Mouse (Mus musculus): Measurements from ENCODE around the gene Clcn1. TPM values are rescaled to one million over a fixed set of nuclear protein-coding genes. Genes with fewer than 3 reads are reported as not detected.

The Clcn1 gene
- polyA plus RNA-seq, 1 experiment from 2014 or later: 0.18 TPM

GRCm38 (mm10) chr6:42265391-42266330 is 20.8 kb upstream of the Clcn1 start:
- no peak for ATAC-seq

GRCm38 (mm10) chr6:42270817-42271216 is 15.7 kb upstream of the Clcn1 start:
- Histone ChIP-seq H3K27me3 (replicated peaks; ENCODE audit: control insufficient read depth, insufficient read depth, low read length) (no peaks in the 10 kb centered on the region), H3K4me3 (ENCODE audit: low read depth, low read length) (no peak overlapping the region), H3K9ac (ENCODE audit: low read depth, low read length) (no peak overlapping the region), H3K4me2 (replicated peaks; ENCODE audit: low read depth) (no peak overlapping the region), H3K36me3 (ENCODE audit: control insufficient read depth, insufficient read depth) (peaks cover 61% of the 10 kb centered on the region), H3K4me1 (replicated peaks; ENCODE audit: control insufficient read depth, insufficient read depth, low read length) (no peaks in the 10 kb centered on the region), H3K9me3 (ENCODE audit: control insufficient read depth) (no peaks in the 10 kb centered on the region), H3K27ac (ENCODE audit: low read depth, low read length) (no peak overlapping the region)
- TF ChIP-seq CTCF (IDR thresholded peaks at IDR 0.05; ENCODE audit: low read depth): no peak
- no peak for ATAC-seq

More at GRCm38 (mm10) chr6:42265391-42266330, 20.8 kb upstream of the Clcn1 start:
- Histone ChIP-seq H3K4me1 (replicated peaks; ENCODE audit: control insufficient read depth, insufficient read depth, low read length) (no peaks in the 10 kb centered on the region), H3K9ac (ENCODE audit: low read depth, low read length) (peak overlapping the region; percentile 73), H3K9me3 (ENCODE audit: control insufficient read depth) (no peaks in the 10 kb centered on the region), H3K4me2 (replicated peaks; ENCODE audit: low read depth) (peak overlapping the region; percentile 72), H3K36me3 (ENCODE audit: control insufficient read depth, insufficient read depth) (peaks cover 26% of the 10 kb centered on the region), H3K27ac (ENCODE audit: low read depth, low read length) (peak overlapping the region; percentile 92), H3K27me3 (replicated peaks; ENCODE audit: control insufficient read depth, insufficient read depth, low read length) (no peaks in the 10 kb centered on the region), H3K4me3 (ENCODE audit: low read depth, low read length) (peak overlapping the region; percentile 66)
- TF ChIP-seq CTCF (IDR thresholded peaks at IDR 0.05; ENCODE audit: low read depth): peak; percentile 34
- WGBS: under 1% methylated on average over 21 of the region's 21 CpGs

- Histone ChIP-seq H3K27ac (ENCODE audit: low read depth, low read length) (no peak overlapping the region), H3K4me1 (replicated peaks; ENCODE audit: control insufficient read depth, insufficient read depth, low read length) (no peaks in the 10 kb centered on the region), H3K27me3 (replicated peaks; ENCODE audit: control insufficient read depth, insufficient read depth, low read length) (no peaks in the 10 kb centered on the region), H3K9me3 (ENCODE audit: control insufficient read depth) (no peaks in the 10 kb centered on the region), H3K4me3 (ENCODE audit: low read depth, low read length) (no peak overlapping the region), H3K4me2 (replicated peaks; ENCODE audit: low read depth) (no peak overlapping the region), H3K9ac (ENCODE audit: low read depth, low read length) (no peak overlapping the region), H3K36me3 (ENCODE audit: control insufficient read depth, insufficient read depth) (peaks cover 81% of the 10 kb centered on the region)
- ATAC-seq: no peak
- WGBS: 65% methylated on average over 2 of the region's 2 CpGs
- no peak for TF ChIP-seq CTCF (IDR thresholded peaks at IDR 0.05; ENCODE audit: low read depth)
Observed at GRCm38 (mm10) chr6:42276151-42276550, 10.3 kb upstream of the Clcn1 start.

GRCm38 (mm10) chr6:42282865-42283528 is 3.5 kb upstream of the Clcn1 start:
- H3K9ac ChIP-seq (ENCODE audit: low read depth, low read length): no peak overlapping the region
- peaks cover 43% of the 10 kb centered on the region for H3K36me3 ChIP-seq (ENCODE audit: control insufficient read depth, insufficient read depth)
- no peak overlapping the region for H3K4me3 ChIP-seq (ENCODE audit: low read depth, low read length)
- no peaks in the 10 kb centered on the region for H3K9me3 ChIP-seq (ENCODE audit: control insufficient read depth)
- H3K27me3 ChIP-seq (replicated peaks; ENCODE audit: control insufficient read depth, insufficient read depth, low read length): no peaks in the 10 kb centered on the region
- ATAC-seq: no peak
- 84% methylated on average over 5 of the region's 5 CpGs for WGBS
- no peaks in the 10 kb centered on the region for H3K4me1 ChIP-seq (replicated peaks; ENCODE audit: control insufficient read depth, insufficient read depth, low read length)
- no peak for TF ChIP-seq CTCF (IDR thresholded peaks at IDR 0.05; ENCODE audit: low read depth)
- no peak overlapping the region for H3K4me2 ChIP-seq (replicated peaks; ENCODE audit: low read depth)
- H3K27ac ChIP-seq (ENCODE audit: low read depth, low read length): no peak overlapping the region

DNA sequence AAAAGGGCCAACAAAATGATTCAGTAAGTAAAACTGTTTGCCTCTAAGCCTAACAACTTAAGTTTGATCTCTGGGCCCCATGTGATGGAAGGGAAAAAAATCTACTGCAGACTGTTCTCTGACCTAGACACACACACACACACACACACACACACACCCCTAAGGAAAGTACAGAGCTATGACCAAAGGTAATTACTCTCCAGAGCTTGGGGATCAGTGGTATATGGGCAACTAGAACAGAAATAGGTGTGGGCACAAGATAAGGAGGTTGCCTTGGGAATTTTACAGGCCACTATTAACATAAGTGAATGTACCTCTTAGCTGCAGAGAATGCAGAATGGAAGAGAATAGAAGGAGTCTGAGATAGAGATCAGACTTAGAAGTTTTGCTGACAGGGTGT is 1.1 kb downstream of the Clcn1 start:
- Histone ChIP-seq H3K27ac (ENCODE audit: low read depth, low read length) (no peak overlapping the region; the same call in 1 of the 2 replicates), H3K27me3 (replicated peaks; ENCODE audit: control insufficient read depth, insufficient read depth, low read length) (no peaks in the 10 kb centered on the region), H3K4me1 (replicated peaks; ENCODE audit: control insufficient read depth, insufficient read depth, low read length) (no peaks in the 10 kb centered on the region), H3K4me2 (replicated peaks; ENCODE audit: low read depth) (no peak overlapping the region), H3K9ac (ENCODE audit: low read depth, low read length) (no peak overlapping the region), H3K9me3 (ENCODE audit: control insufficient read depth) (no peaks in the 10 kb centered on the region), H3K4me3 (ENCODE audit: low read depth, low read length) (no peak overlapping the region), H3K36me3 (ENCODE audit: control insufficient read depth, insufficient read depth) (peaks cover 7% of the 10 kb centered on the region; the same call in 1 of the 2 replicates)
- no peak for TF ChIP-seq CTCF (IDR thresholded peaks at IDR 0.05; ENCODE audit: low read depth)
- ATAC-seq: peak; percentile 91

DNA sequence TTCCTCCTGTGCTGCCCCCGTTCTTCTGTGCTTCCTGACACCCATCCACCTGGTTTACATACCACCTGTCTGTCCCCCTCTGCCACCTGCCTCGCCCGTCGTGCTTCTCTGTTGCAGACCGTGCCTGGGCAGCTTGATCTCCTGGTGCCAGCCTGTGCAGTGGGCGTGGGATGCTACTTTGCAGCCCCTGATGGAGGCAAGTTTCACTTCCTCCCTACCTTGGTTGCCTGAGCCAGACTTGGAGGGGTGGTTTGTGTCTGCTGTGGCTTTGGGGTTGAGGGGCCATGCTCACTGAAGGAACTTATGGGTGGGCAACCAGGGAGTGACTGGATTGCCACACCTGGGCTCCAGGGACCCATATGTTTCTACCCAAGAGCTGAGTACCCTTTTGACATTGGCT is 6.8 kb downstream of the Clcn1 start:
- no peaks in the 10 kb centered on the region for H3K27me3 ChIP-seq (replicated peaks; ENCODE audit: control insufficient read depth, insufficient read depth, low read length)
- no peak overlapping the region for H3K4me2 ChIP-seq (replicated peaks; ENCODE audit: low read depth)
- H3K36me3 ChIP-seq (ENCODE audit: control insufficient read depth, insufficient read depth): no peaks in the 10 kb centered on the region
- H3K27ac ChIP-seq (ENCODE audit: low read depth, low read length): no peak overlapping the region
- H3K9ac ChIP-seq (ENCODE audit: low read depth, low read length): no peak overlapping the region
- TF ChIP-seq CTCF (IDR thresholded peaks at IDR 0.05; ENCODE audit: low read depth): no peak
- H3K4me3 ChIP-seq (ENCODE audit: low read depth, low read length): no peak overlapping the region
- H3K9me3 ChIP-seq (ENCODE audit: control insufficient read depth): no peaks in the 10 kb centered on the region
- 81% methylated on average over 6 of the region's 6 CpGs for WGBS
- no peaks in the 10 kb centered on the region for H3K4me1 ChIP-seq (replicated peaks; ENCODE audit: control insufficient read depth, insufficient read depth, low read length)
- no peak for ATAC-seq
